Mouse (Mus musculus): Measurements from ENCODE around the gene Rasgrp1. TPM values are rescaled to one million over a fixed set of nuclear protein-coding genes. Genes with fewer than 3 reads are reported as not detected.

Gene Rasgrp1
- total RNA-seq (2014; rRNA removed) (2.4 and 5.0 TPM in 2 replicates), polyA plus RNA-seq (2015; fragmentation: Nextera tagmentation; extraction: Ambion mirVana) (2.8 and 3.3 TPM in 2 replicates)

DNA sequence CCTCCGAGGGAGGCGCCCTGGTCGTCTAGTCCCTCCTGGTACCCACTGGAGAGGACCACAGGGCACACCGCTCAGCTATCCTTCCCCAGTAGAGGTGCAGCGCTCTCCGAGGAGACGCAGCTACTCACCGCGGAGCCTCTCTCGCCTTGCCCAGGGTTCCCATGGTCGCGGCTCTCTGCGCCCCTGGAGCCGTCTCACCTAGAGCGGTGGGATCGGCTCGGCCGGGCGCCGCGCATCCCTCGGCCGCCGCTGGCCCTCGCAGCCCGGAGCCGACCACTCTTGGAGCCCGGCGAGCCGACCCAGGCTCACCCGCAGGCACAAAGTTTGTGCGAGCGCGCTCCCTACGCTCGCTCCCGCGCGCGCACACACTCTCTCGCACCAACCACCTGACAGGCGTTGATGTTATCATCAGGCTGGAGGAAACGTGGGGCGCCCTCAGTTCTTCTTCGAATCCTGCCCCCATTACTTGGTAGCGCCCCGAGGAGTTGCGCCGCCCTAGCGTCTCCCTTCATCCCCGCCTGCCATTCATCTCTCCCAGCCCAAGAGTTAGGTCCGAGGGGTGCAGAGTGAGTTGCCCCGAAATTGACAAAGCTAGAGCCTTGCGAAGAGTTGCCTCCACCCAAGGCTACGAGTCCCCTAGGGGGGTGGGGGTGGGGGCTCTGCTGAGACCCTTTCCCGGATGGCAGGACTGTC is at the start of gene Rasgrp1:
Rasgrp1 (minus strand) TSS at position 455 of the 693 bp plus-strand sequence.
- TF ChIP-seq CTCF (IDR thresholded peaks at IDR 0.05; ENCODE audit: low read depth): peak; percentile 21; the same call in 1 of the 2 replicates
- no peaks in the 10 kb centered on the region for H3K9me3 ChIP-seq (ENCODE audit: low read length)
- no peaks in the 10 kb centered on the region for H3K36me3 ChIP-seq (ENCODE audit: insufficient read depth, low read length)
- H3K4me3 ChIP-seq (ENCODE audit: low read length): peak within 1 kb of the TSS; percentile 55
- ATAC-seq (peak; percentile 71), DNase-seq (ENCODE audit: low spot score) (peak; percentile 51)
- no peaks in the 10 kb centered on the region for H3K27me3 ChIP-seq (ENCODE audit: insufficient read depth, low read length)
- no peak within 1 kb of the TSS for H3K27ac ChIP-seq
- H3K4me2 ChIP-seq (ENCODE audit: low read depth, low read length): peak within 1 kb of the TSS; percentile 88
- H3K4me1 ChIP-seq (ENCODE audit: insufficient read depth, low read length): peaks cover 10% of the 10 kb centered on the region; the same call in 1 of the 2 replicates
- WGBS: 1% methylated on average over 56 of the region's 56 CpGs
- H3K9ac ChIP-seq (replicated peaks; ENCODE audit: low read length): peak within 1 kb of the TSS; percentile 39

DNA sequence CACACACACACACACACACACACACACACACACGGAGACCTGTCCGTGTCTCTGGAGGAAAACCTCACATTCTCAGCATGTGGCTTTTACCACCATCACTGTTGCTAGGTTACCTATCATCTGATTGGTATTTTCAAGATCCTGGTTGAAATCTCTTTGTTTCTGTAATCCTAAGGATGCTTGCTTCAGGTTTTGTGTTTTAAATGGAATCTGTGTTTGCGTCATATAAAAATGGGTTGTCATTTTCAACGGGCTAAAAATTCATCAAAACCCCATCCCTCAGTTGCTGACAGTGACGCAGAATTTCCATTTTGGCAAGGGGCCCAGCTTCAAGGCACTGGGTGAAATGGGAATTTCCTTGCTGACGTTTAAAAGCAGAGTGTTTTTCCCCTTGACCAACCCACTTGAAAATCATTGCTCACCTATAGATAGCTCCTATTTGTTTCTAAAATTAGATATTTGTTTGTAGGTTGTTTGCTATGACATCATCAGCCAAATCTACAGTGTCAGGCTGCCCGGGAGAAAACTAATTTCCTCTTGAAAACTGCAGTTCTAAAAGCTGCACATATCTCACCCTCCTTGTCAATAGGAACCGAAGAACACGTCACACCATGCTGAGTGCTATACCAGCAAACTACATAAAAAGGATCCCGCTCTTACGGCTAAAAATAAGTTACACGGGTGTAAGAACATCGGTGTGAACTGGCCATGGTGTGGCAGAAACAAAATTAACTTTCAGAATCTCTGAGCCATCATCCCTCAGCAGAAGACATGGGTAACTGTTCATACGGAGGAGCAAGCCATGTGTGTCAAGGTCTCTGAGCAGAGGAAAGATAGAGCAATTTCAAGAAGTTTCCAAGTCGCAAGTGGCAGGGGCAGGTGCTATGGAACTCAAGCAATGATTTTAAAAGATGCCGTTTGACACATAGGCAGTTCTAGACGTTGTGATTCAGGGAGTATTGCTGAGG is 47.4 kb upstream of the Rasgrp1 start:
- no peaks in the 10 kb centered on the region for H3K36me3 ChIP-seq (ENCODE audit: insufficient read depth, low read length)
- H3K9ac ChIP-seq (replicated peaks; ENCODE audit: low read length): no peak overlapping the region
- H3K4me3 ChIP-seq (ENCODE audit: low read length): no peak overlapping the region
- peak; percentile 74; the same call in 1 of the 2 replicates for ATAC-seq
- H3K27me3 ChIP-seq (ENCODE audit: insufficient read depth, low read length): no peaks in the 10 kb centered on the region
- H3K4me2 ChIP-seq (ENCODE audit: low read depth, low read length): no peak overlapping the region
- 54% methylated on average over 17 of the region's 17 CpGs for WGBS
- H3K27ac ChIP-seq: no peak overlapping the region; the same call in none of the 2 replicates
- H3K9me3 ChIP-seq (ENCODE audit: low read length): no peaks in the 10 kb centered on the region
- no peak for TF ChIP-seq CTCF (IDR thresholded peaks at IDR 0.05; ENCODE audit: low read depth)
- H3K4me1 ChIP-seq (ENCODE audit: insufficient read depth, low read length): peaks cover 6% of the 10 kb centered on the region
- DNase-seq (ENCODE audit: low spot score): peak; percentile 55

DNA sequence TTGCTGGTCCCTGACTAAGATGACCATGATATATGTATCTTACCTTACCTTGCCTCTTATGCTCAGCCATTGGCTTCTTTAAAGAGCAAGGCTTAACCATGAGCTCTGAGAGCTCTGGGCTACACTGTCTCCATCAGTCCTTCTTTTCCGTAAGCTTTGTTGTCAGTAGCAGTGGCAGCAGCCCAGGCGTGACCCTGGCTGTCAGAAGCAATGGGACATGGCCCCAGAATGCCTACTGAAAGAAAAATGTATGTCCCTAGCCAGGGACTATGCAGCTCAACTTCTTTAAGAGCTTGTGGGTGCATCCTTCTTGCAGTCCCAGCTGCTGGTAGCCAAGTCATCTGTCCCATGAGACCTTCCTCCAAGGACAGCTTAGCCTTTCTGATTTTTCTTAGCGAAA is 46.7 kb upstream of the Rasgrp1 start:
- H3K27ac ChIP-seq: no peak overlapping the region; the same call in 1 of the 2 replicates
- no peak overlapping the region for H3K9ac ChIP-seq (replicated peaks; ENCODE audit: low read length)
- no peaks in the 10 kb centered on the region for H3K9me3 ChIP-seq (ENCODE audit: low read length)
- no peak overlapping the region for H3K4me2 ChIP-seq (ENCODE audit: low read depth, low read length)
- H3K27me3 ChIP-seq (ENCODE audit: insufficient read depth, low read length): no peaks in the 10 kb centered on the region
- no peaks in the 10 kb centered on the region for H3K36me3 ChIP-seq (ENCODE audit: insufficient read depth, low read length)
- no peak for DNase-seq (ENCODE audit: low spot score)
- no peak overlapping the region for H3K4me3 ChIP-seq (ENCODE audit: low read length)
- WGBS: 46% methylated on average over 3 of the region's 3 CpGs
- H3K4me1 ChIP-seq (ENCODE audit: insufficient read depth, low read length): peaks cover 6% of the 10 kb centered on the region
- TF ChIP-seq CTCF (IDR thresholded peaks at IDR 0.05; ENCODE audit: low read depth): no peak
- ATAC-seq: peak; percentile 38; the same call in 1 of the 2 replicates

DNA sequence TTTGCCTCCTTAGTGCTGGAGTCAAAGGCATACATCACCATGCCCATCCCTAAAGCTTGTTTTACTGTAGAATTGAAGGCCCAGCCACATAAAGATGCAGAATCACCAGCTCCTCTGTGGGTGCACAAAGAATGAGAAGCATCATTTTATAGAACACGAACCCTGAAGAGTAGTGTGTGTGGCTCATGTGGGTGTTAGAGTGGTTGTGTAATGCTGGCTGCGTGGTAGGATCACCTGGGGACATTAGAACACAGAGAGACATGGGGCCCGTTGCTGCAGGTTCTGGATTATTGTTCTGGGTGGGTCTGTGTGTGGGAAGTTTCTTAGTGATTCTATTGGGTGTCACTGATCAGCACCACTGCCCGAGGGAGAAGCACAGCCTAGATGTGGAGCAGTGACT is 45.3 kb upstream of the Rasgrp1 start:
- WGBS: 91% methylated on average over 4 of the region's 4 CpGs
- H3K9me3 ChIP-seq (ENCODE audit: low read length): no peaks in the 10 kb centered on the region
- DNase-seq (ENCODE audit: low spot score) (no peak), ATAC-seq (no peak)
- H3K9ac ChIP-seq (replicated peaks; ENCODE audit: low read length): no peak overlapping the region
- no peaks in the 10 kb centered on the region for H3K27me3 ChIP-seq (ENCODE audit: insufficient read depth, low read length)
- H3K27ac ChIP-seq: no peak overlapping the region
- no peak for TF ChIP-seq CTCF (IDR thresholded peaks at IDR 0.05; ENCODE audit: low read depth)
- H3K4me1 ChIP-seq (ENCODE audit: insufficient read depth, low read length): peaks cover 6% of the 10 kb centered on the region
- no peak overlapping the region for H3K4me2 ChIP-seq (ENCODE audit: low read depth, low read length)
- H3K4me3 ChIP-seq (ENCODE audit: low read length): no peak overlapping the region
- no peaks in the 10 kb centered on the region for H3K36me3 ChIP-seq (ENCODE audit: insufficient read depth, low read length)

DNA sequence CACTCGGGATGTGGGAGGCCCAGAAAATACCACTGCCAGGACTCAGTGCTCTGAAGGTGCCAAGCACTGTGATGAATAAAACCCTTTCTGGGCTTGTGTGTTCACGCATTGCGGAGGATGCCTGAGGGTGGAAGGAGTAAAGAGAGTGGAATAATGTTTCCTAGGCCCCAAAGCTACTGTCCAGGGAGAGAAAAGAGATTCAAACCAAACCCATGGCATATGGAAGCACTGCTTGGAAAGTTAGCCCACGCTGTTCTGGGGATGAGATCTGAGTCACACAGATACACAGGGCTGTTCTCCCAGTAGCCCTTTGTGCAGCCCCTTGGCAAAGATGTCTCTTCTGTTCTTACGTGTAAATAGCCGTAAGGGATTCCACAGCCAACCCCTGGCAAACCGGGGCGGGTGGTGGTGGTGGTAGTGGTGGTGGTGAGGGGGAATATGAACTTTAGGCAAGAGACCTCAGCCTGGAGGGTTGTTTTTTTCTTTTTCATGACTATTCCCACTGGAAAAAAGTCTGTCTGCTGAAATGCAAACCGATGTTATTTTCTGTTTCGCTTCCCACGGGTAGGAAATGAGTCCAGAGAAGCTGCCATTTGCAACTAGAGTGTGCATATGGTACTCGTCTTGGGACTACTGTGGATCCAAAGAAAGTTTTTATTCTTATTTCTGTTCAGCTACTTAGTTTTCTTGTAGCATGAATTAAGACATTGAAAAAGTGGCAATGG is 44.3 kb upstream of the Rasgrp1 start:
- Histone ChIP-seq H3K27ac (no peak overlapping the region), H3K36me3 (ENCODE audit: insufficient read depth, low read length) (no peaks in the 10 kb centered on the region), H3K9ac (replicated peaks; ENCODE audit: low read length) (no peak overlapping the region), H3K27me3 (ENCODE audit: insufficient read depth, low read length) (no peaks in the 10 kb centered on the region), H3K4me3 (ENCODE audit: low read length) (no peak overlapping the region), H3K4me1 (ENCODE audit: insufficient read depth, low read length) (peaks cover 6% of the 10 kb centered on the region), H3K4me2 (ENCODE audit: low read depth, low read length) (no peak overlapping the region), H3K9me3 (ENCODE audit: low read length) (no peaks in the 10 kb centered on the region)
- DNase-seq (ENCODE audit: low spot score) (no peak), ATAC-seq (no peak)
- TF ChIP-seq CTCF (IDR thresholded peaks at IDR 0.05; ENCODE audit: low read depth): no peak
- WGBS: 74% methylated on average over 12 of the region's 12 CpGs

DNA sequence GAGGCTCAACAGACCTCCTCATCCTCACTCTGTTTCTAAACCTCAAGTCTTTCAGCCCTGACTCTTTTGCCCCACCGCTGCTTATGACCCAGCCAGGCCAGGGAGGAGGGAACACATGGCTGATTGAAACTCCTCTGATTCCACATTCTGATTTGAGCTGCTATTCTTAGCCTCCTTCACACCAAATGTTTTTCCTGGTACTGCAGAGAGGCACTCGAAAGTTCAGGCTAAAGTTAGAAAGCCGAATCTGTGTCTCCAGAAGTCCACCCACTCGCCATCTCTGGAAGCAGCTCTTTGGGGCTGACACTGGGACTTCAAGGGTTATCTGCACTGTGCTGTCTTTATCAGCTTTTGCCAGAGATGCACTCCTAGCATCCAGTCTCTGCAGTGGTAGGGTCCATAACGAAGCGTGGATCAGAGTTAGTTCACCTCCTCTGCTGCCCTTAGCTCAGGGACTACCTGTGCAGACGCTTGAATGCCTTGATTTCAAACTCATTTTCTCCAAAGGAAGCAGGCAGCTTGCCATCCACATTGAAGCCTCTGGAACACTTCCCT is 43.3 kb upstream of the Rasgrp1 start:
- no peak for TF ChIP-seq CTCF (IDR thresholded peaks at IDR 0.05; ENCODE audit: low read depth)
- H3K4me2 ChIP-seq (ENCODE audit: low read depth, low read length): no peak overlapping the region
- peaks cover 6% of the 10 kb centered on the region for H3K4me1 ChIP-seq (ENCODE audit: insufficient read depth, low read length)
- WGBS: 74% methylated on average over 7 of the region's 7 CpGs
- H3K9ac ChIP-seq (replicated peaks; ENCODE audit: low read length): no peak overlapping the region
- no peak overlapping the region for H3K4me3 ChIP-seq (ENCODE audit: low read length)
- no peaks in the 10 kb centered on the region for H3K9me3 ChIP-seq (ENCODE audit: low read length)
- H3K27ac ChIP-seq: no peak overlapping the region
- DNase-seq (ENCODE audit: low spot score) (no peak), ATAC-seq (no peak)
- H3K36me3 ChIP-seq (ENCODE audit: insufficient read depth, low read length): no peaks in the 10 kb centered on the region
- no peaks in the 10 kb centered on the region for H3K27me3 ChIP-seq (ENCODE audit: insufficient read depth, low read length)
